Mouse (Mus musculus): ENCODE data around the gene Fam126a. TPM values are rescaled to one million over a fixed set of nuclear protein-coding genes. Genes with fewer than 3 reads are reported as not detected.
"Not testable (repeated sequence)": the region's sequence is repeated elsewhere in the genome, so short reads cannot be mapped to it uniquely, and the experiment has no call there.

The Fam126a gene
- total RNA-seq, 2 experiments from 2014 or later = 16.4 to 17.6 TPM

GRCm38 (mm10) chr5:23919892-23920731 lies 110.4 kb downstream of the Fam126a start:
- intact Hi-C loops (cut with DNase I) = no loop called here
- DNase-seq (ENCODE audit: low spot score in 2 of 2) = no peak

DNA sequence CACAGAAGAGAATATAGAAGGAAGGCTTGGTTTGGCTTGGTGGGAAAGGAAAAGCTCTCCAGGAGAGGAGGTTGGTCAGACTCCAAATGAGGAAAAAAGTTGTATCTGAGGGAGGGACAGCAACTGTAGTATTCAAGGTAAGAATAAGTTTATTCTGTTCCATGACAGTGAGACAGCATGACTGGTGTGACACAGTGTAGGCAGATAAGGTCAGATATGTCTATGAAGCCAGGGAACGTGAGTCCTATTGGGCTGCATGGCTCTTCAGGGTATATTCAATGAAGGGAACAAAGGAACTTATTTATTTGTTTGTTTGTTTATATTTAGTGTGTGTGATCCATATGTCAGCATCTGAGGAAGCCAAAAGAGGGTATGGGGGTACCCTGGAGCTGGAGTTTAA lies 113.2 kb downstream of the Fam126a start:
- no peak for DNase-seq (ENCODE audit: low spot score in 2 of 2)
- intact Hi-C loops (cut with DNase I) = no loop called here

DNA sequence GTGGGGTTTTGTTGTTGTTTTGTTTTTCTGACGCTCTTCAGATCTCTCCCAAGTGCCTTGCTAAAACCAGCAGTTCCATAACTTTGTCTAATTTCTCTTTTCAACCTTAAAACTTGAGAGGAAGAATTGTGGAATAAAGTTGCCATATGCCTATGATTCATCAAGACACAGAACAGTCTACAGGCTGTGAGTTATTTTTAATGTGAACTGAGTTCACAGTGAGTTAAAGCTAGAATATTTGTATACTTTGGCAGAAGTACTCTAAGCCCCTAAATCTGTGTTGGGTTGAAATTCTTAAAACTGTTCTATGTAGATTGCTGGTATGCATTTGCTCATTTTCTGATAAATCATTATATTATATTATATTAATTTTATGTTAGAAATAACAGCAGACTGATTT lies 118.9 kb downstream of the Fam126a start:
- intact Hi-C loops (cut with DNase I) = no loop called here
- DNase-seq (ENCODE audit: low spot score in 2 of 2) = peak in 1 of 2 experiments; percentile 60

- intact Hi-C loops (cut with DNase I) = no loop called here
- no peak for DNase-seq (ENCODE audit: low spot score in 2 of 2)
These were observed 121.2 kb downstream of the Fam126a start for GRCm38 (mm10) chr5:23909256-23909655.

- intact Hi-C loops (cut with DNase I) = no loop called here
- DNase-seq (ENCODE audit: low spot score in 2 of 2) = no peak
These were observed 121.9 kb downstream of the Fam126a start for GRCm38 (mm10) chr5:23908486-23909090.

GRCm38 (mm10) chr5:23902221-23902620 lies 128.3 kb downstream of the Fam126a start:
- intact Hi-C loops (cut with DNase I) = no loop called here
- no peak for DNase-seq (ENCODE audit: low spot score in 2 of 2)

DNA sequence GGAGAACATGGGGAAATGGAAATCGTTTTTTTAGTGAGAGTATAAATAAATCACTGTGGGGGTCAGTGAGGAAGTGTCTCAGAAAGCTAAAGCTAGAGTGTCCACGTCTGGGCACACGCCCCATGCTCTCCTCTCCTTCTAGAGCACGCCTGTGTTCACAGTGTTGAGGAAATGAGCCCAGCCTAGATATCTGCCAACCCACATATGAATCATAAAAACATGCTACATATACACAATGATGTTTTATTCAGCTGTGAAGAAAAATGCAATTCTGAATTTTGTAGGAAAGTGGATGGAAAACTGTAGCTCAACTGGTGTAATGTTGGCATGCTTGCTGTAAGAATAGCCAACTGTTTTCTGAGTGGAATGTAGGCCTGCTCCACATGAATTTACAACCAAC lies 130.3 kb downstream of the Fam126a start:
- intact Hi-C loops (cut with DNase I) = no loop called here
- DNase-seq (ENCODE audit: low spot score in 2 of 2) = no peak

DNA sequence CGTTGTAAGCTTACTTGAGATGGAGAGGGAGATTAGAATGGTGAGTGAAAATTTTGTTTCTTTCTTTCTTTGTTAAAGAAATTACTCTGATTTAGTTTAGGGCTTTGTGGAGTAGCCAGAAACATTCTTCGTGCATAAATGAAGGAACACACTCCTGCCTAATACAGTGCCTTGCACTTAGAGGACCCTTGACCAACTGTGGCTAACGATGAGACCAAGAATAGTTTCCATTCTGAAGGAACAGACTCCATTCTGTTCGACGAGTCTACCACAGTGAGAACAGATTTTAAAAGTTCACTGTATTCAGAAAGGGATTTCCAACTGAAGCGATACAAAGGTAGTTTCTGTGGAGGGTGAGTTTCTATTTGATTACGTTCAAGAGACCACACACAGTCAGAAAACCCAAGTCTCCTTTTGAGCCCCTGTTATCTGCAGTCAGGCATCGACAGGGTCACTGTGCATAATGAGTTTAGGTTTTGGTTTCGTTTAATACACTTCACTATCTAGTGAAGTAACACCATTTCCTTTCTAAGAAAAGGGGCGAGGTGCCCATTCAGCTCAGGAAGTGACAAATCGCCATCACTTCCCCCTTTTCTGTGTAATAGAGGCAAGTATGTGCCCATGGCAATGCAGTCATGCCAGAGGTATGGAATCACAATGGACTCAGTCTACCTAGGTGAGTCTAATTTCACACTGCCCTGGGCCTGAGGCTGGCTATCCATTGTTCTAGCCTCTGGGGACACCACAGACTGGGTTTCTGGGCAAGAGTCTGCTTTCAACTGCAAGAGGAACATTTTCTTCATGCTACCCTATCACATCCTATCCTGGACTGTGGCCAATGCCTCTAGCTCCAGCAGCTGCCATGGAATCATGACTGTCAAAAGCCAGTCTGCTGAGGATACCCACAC lies 136.4 kb downstream of the Fam126a start:
- DNase-seq (ENCODE audit: low spot score in 2 of 2) = no peak
- intact Hi-C loops (cut with DNase I) = loop anchor here (5.0 kb wide), 1 partner anchor 183 kb away; no protein-coding TSS in a partner anchor

DNA sequence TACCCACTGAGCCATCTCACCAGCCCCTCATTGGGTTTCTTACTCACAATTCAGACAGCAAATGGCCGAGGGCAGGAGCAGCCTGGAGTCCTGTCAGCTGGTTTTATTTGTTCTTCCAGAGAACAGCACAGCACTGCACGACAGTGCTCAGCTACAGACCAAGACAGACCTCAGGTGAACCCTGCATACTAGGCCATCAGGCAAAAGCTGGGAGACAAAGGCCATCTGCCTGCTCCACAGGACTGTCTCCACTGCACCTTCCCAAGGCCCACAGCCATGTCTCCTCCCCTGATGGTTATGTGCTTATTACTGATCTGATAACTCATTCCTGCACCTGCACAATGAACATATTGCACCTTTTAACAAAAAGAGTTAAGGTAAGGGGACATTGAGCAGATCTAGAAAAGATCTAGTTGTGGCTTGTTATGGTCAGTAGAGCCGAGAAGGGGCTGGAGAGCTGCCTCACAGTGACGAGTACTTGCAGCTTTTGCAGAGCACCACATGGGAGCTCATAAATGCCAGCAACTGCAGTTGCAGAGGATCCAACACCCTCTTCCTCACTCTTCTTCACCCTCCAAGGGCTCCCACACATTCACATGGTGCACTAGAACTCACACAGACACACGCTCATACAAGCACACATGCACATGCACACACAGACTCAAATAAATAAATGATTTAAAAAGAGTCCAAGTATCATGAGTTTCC lies 137.2 kb downstream of the Fam126a start:
- intact Hi-C loops (cut with DNase I) = loop anchor here (5.0 kb wide), 1 partner anchor 184 kb away; no protein-coding TSS in a partner anchor
- no peak for DNase-seq (ENCODE audit: low spot score in 2 of 2)

GRCm38 (mm10) chr5:23890734-23891133 lies 139.8 kb downstream of the Fam126a start:
- intact Hi-C loops (cut with DNase I) = loop anchor here (5.0 kb wide), 1 partner anchor 187 kb away; no protein-coding TSS in a partner anchor

GRCm38 (mm10) chr5:23889461-23889860 lies 141.0 kb downstream of the Fam126a start:
- intact Hi-C loops (cut with DNase I) = no loop called here
- no peak for DNase-seq (ENCODE audit: low spot score in 2 of 2)

More at GRCm38 (mm10) chr5:23890734-23891133, 139.8 kb downstream of the Fam126a start:
- DNase-seq (ENCODE audit: low spot score in 2 of 2) = peak; percentile 65 to 78

DNA sequence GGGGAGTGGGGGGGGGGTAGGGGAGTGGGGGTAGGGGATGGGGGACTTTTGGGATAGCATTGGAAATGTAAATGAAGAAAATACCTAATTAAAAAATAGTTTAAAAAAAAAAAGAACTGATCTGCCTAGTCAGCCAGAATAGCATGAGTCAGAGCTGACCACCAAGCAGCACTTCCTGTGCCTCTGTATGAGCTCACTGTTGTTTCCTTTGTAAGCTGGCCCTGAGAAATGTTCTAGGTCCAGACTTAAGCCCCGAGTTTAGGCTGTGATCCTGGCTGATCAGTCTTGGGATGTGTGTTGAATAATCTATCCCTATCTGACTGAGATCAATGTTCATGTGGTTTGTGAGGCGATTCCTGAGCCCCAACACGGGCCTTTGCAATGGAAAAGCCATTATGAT lies 143.4 kb downstream of the Fam126a start:
- intact Hi-C loops (cut with DNase I) = no loop called here
- DNase-seq (ENCODE audit: low spot score in 2 of 2) = no peak

- DNase-seq (ENCODE audit: low spot score in 2 of 2) = no peak
These were observed 156.0 kb downstream of the Fam126a start for GRCm38 (mm10) chr5:23874457-23874856.

GRCm38 (mm10) chr5:23872586-23872985 lies 157.9 kb downstream of the Fam126a start:
- intact Hi-C loops (cut with DNase I) = no loop called here

More at GRCm38 (mm10) chr5:23874457-23874856, 156.0 kb downstream of the Fam126a start:
- intact Hi-C loops (cut with DNase I) = no loop called here

DNA sequence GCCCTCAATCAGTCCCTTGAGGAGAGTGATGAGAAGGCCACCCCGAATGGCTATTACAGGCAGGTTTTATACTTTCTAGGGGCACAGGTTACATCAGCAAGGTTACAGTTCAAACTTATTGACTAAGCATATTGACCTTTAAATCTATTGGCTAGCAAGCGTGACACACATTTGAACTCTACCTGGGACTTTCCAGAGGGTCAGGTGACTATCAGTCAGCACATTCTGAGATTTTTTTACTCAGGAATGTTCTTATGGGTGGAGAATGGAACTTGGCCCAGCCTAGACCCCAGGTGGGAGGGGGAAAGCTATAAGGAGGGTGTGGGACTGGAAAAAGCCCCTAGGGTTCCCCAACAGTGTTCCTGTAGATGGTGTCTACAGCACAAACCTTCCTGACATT lies 159.2 kb downstream of the Fam126a start:
- DNase-seq (ENCODE audit: low spot score in 2 of 2); intact Hi-C loops (cut with DNase I): not testable (repeated sequence)

More at GRCm38 (mm10) chr5:23872586-23872985, 157.9 kb downstream of the Fam126a start:
- DNase-seq (ENCODE audit: low spot score in 2 of 2) = no peak

DNA sequence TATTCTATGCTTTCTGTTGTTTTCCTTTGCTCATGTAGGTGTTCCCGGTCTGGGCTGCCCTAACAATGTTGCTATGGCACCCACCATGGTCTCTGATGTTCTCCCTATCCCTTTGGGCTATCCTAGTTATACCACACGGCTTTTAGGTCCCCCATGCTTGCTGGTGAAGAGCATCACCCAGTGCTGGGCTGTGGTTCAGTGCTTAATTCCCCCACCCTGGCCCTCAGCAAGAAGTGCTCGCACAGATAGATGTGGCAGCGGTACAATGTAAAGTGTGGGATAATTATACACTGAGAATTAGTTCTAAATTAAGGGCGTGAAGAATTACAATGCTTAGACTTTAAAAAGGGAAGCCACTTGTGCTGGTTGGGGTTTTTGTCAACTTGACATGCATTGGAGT lies 164.5 kb downstream of the Fam126a start:
- no peak for DNase-seq (ENCODE audit: low spot score in 2 of 2)
- intact Hi-C loops (cut with DNase I) = no loop called here

Data from left cerebral cortex, postnatal 25 days (tissue).